Mouse (Mus musculus) neutrophil, adult 65 days (primary cell): ENCODE data around the gene Nip7. TPM values are rescaled to one million over a fixed set of nuclear protein-coding genes. Genes with fewer than 3 reads are reported as not detected.

Experiments
- total RNA-seq: library from RNA; stranded (reverse); gene quantifications from 2 replicates; pipeline ENCODE4 v1.2.4, GENCODE M21; 2023

The Nip7 gene
- total RNA-seq = 19.1 and 24.6 TPM in 2 replicates

DNA sequence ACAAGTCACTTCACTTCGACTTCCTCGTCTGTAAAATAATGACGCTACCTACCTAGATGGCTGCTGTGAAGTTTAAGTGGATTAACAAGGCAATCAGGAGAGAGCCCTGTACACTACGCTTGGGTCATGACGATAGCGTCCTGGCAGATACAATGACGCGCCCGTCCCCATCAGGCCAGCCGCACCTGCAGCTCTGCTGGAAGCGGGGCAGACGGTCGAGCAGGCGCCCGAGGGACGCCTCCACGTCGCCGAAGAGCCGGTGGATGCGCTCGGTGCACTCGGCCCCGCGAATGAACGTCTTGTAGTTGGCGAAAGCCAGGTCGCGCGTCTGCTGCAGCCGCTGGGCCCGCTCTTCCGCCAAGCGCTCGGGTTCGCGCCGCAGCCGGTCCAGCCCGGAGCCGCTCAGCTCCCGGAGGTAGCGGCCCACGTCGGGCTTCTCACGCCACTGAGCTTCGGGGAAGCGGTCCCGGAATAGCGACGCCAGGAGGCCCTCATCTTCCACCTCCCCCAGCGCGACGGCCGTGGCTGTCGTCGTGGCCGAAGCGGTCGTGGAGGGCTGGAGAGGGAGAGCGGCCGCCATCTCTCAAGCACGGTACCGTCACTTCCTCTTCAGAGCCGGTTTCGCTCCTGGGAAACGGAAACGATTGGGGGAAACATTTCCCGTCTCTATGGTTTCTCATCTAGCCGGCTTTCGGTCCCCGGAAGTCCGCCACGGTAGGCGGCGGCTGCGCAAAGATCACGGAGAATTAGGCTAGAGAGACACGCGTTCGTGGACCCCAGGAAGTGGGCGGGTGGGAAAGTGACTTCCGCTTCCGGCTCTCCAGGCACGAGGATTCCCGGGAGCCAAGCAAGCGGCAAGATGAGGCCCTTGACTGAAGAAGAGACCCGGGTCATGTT is at the start of gene Nip7, which contains the start of gene Cog8:
Gene Nip7, plus strand, starts transcription at position 802 of the 897 bp plus-strand sequence.
Gene Cog8, minus strand, starts transcription at position 614 of the 897 bp plus-strand sequence.

DNA sequence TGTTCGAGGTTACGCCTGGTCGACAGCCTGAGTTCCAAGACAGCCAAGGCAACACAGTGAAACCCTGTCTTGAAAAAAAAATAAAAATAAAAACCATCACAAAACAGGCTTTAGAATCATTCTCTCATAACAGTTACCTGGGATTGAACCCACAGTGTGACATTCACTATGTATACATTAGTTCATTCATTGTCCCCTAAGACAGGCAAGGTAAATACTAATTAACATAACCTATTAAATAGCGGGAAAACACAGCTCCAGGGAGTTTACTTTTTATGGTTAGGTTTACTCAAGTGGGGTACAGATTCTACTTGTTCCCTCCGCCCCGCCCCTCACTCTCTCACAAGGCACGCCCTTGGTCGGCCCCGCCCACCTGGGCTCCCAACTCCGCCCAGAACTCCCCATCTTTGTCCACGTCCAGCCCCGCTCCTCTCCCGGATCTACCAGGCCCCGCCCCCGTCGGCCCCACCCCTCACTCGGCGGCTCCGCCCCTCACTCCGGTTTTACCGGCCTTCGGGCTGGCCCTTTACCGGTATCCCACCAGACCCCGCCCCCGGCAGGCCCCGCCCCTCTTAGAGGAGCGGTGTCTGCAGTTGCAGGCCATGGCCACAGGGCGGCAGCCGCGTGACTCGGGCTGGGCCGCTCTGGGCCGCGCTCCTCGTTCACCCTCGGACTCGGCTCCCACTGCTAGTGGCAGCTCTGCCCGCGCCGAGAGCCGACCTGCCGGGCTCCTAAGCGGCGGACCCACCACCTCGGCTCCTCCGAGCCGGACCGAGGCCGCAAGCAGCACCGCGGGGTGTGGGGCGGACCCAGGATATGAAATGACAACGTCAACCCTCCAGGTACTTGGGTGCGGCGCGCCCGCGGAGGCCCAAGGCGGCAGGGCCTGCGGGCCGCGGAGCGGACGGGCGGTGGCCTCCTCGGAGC is 25.8 kb upstream of the Nip7 start, which contains the start of gene Vps4a:
Gene Vps4a, plus strand, starts transcription at position 573 of the 927 bp plus-strand sequence.

DNA sequence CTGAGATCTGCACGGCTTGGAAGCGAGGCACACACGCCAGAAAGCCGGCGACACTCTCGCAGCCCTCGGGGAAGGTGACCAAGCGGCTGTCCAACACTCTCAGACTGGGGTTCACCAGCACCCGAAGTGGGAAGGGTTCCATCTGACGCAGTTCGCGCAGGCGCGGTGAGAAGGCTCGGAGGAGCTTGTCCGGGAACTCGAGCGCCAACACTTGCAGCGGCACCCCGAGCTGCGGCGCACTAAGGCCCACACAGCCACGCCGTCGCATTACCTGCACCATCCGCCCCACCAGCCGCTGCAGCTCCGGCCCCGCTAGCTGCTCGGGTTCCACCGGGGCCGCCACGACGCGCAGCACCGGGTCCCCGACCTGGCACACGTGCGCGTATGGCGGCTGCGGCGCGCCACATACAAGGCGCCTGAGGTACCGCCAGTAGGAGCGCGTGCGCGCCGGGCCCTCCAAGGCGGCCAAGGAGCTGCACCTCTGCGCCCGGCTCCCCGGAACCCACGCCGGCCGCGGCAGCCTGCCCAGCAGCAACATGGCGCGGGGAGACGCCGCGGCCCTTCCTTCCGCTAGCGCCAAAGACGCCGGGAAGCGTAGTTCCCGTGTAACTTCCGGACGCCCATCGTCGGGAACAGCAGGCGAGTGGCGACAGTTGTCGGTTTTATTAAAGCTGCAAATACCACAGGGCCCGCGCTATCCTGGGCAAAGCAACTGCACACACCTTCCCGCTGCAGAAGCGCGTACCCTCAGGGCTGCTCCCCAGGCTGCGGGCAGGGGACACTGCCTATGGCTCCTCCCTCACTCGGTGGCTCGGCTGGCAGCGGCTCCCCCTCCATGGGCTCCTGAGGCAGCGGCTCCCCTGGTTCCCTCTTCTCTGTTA is 8.4 kb upstream of the Nip7 start, which contains the start of gene Pdf:
Gene Pdf, minus strand, starts transcription at position 554 of the 881 bp plus-strand sequence.

GRCm38 (mm10) chr8:107065511-107066496 is 9.1 kb downstream of the Nip7 start, which contains the start of gene Tmed6:
Gene Tmed6 (minus strand): TSS chr8:107065644.

GRCm38 (mm10) chr8:107096366-107097036 is 39.8 kb downstream of the Nip7 start, which contains the start of gene Terf2:
Gene Terf2 (minus strand): TSS chr8:107096547.

Other genes starting within 250 kb of the Nip7 start
- 0.07 and 0.28 TPM in 2 replicates for gene Has3, start 186.6 kb upstream of the Nip7 start, total RNA-seq
- 10.3 and 13.7 TPM in 2 replicates for gene Utp4, start 163.2 kb upstream of the Nip7 start, total RNA-seq
- gene Sntb2, start 121.1 kb upstream of the Nip7 start, total RNA-seq = 23.7 and 26.7 TPM in 2 replicates
- 25.9 and 27.6 TPM in 2 replicates for gene Vps4a, start 25.7 kb upstream of the Nip7 start, total RNA-seq
- gene Pdf, start 8.3 kb upstream of the Nip7 start, total RNA-seq = 2.4 and 3.7 TPM in 2 replicates
- gene Cog8, start 188 bp upstream of the Nip7 start, total RNA-seq = 14.4 and 21.1 TPM in 2 replicates
- gene Tmed6, start 8.8 kb downstream of the Nip7 start, total RNA-seq = not detected in 2 replicates
- 11.5 and 12.7 TPM in 2 replicates for gene Terf2, start 39.7 kb downstream of the Nip7 start, total RNA-seq
- 15.6 and 18.6 TPM in 2 replicates for gene Cyb5b, start 93.8 kb downstream of the Nip7 start, total RNA-seq
- 89.5 and 113 TPM in 2 replicates for gene Nfat5, start 236.6 kb downstream of the Nip7 start, total RNA-seq